ENCODE assay signal across 21 mouse cellular contexts in genomic region chr3:29890286-29890685, GRCm38 (mm10).
A peak's percentile ranks its signal among the peaks of the same experiment; 100 is the strongest.
DNase-seq lines count a peak whose midpoint lies in the region; ATAC-seq and TF ChIP-seq lines count a peak whose summit lies in the region.
"Had no signal": no experiment of that assay in that cellular context is flagged by ENCODE, and none has a peak within 500 bp of the region (broad histone marks: within the 10 kb centered on the region; RNA-seq: fewer than 3 reads in every experiment).

No protein-coding gene starts in this region.

- peak overlapping the region; percentile 95 for H3K27ac ChIP-seq in embryonic fibroblast, embryonic 13.5 days (ENCODE audit: insufficient read depth, low read length)
- no peak overlapping the region for H3K27ac ChIP-seq in hindbrain, embryonic 12.5 days
- H3K27ac ChIP-seq: embryonic facial prominence, embryonic 10.5 days; embryonic facial prominence, embryonic 12.5 days; forebrain, embryonic 10.5 days; forebrain, embryonic 12.5 days had no signal

- no peak overlapping the region for H3K4me2 ChIP-seq in hindbrain, embryonic 12.5 days (replicated peaks)
- H3K4me2 ChIP-seq: embryonic facial prominence, embryonic 12.5 days; forebrain, embryonic 12.5 days had no signal

- no peaks in the 10 kb centered on the region for H3K27me3 ChIP-seq in hindbrain, embryonic 12.5 days
- H3K27me3 ChIP-seq: embryonic facial prominence, embryonic 12.5 days; forebrain, embryonic 12.5 days had no signal

- WGBS in hindbrain, embryonic 12.5 days, result 76% methylated on average over 1 of the region's 1 CpGs

- H3K36me3 ChIP-seq in hindbrain, embryonic 12.5 days, result no peaks in the 10 kb centered on the region
- H3K36me3 ChIP-seq: embryonic facial prominence, embryonic 10.5 days; embryonic facial prominence, embryonic 12.5 days; forebrain, embryonic 10.5 days; forebrain, embryonic 12.5 days had no signal

- intact Hi-C loops in left cerebral cortex, postnatal 10 days (cut with DNase I), result no loop called here

- TF ChIP-seq POLR2A in embryonic fibroblast, embryonic 13.5 days (IDR thresholded peaks at IDR 0.05; ENCODE audit: low read depth, low read length), result no peak; the same call in 1 of the 2 replicates

- TF ChIP-seq CTCF in embryonic fibroblast, embryonic 13.5 days (IDR thresholded peaks at IDR 0.05; ENCODE audit: borderline replicate concordance, insufficient read depth, low read length), result no peak

- H3K4me3 ChIP-seq in embryonic fibroblast, embryonic 13.5 days (ENCODE audit: insufficient read depth, low read length), result no peak overlapping the region
- H3K4me3 ChIP-seq in hindbrain, embryonic 12.5 days, result no peak overlapping the region
- H3K4me3 ChIP-seq: embryonic facial prominence, embryonic 10.5 days; embryonic facial prominence, embryonic 12.5 days; erythroblast, embryonic 14.5 days; forebrain, embryonic 10.5 days; forebrain, embryonic 12.5 days had no signal

- no peaks in the 10 kb centered on the region for H3K9me3 ChIP-seq in hindbrain, embryonic 12.5 days (replicated peaks)
- H3K9me3 ChIP-seq: embryonic facial prominence, embryonic 10.5 days; embryonic facial prominence, embryonic 12.5 days; forebrain, embryonic 10.5 days; forebrain, embryonic 12.5 days had no signal

- H3K4me1 ChIP-seq in embryonic fibroblast, embryonic 13.5 days (ENCODE audit: control insufficient read depth, insufficient read depth, low read length), result peaks cover 14% of the 10 kb centered on the region
- H3K4me1 ChIP-seq in hindbrain, embryonic 12.5 days, result no peaks in the 10 kb centered on the region
- H3K4me1 ChIP-seq: embryonic facial prominence, embryonic 10.5 days; embryonic facial prominence, embryonic 12.5 days; forebrain, embryonic 10.5 days; forebrain, embryonic 12.5 days had no signal

- no peak for ATAC-seq in megakaryocyte-erythroid progenitor cell, adult 5-6 weeks (replicated peaks; ENCODE audit: low FRiP score, low TSS enrichment, poor library complexity, severe bottlenecking)
- no peak for ATAC-seq in hindbrain, embryonic 12.5 days (ENCODE audit: low FRiP score)
- ATAC-seq: forebrain, embryonic 14.5 days; forebrain, embryonic 16.5 days had no signal

- DNase-seq in 3134 (ENCODE audit: extremely low read depth, insufficient read length, low spot score) (peak; percentile 14), 416B (ENCODE audit: low read depth) (peak; percentile 3)
- no peak for DNase-seq in left cerebral cortex, postnatal 10 days (ENCODE audit: extremely low spot score in 1 of 2, low spot score in 2 of 2)
- DNase-seq: adrenal gland, adult 8-10 months; adrenal gland, postnatal 14 days; adrenal gland, postnatal 36 days; cerebellum, adult 11-12 months; cerebellum, adult 2 months; cerebellum, adult 9-10 months; cerebellum, postnatal 10 days; cerebellum, postnatal 25 days had no signal

- H3K9ac ChIP-seq in hindbrain, embryonic 12.5 days, result no peak overlapping the region
- H3K9ac ChIP-seq: embryonic facial prominence, embryonic 12.5 days; forebrain, embryonic 12.5 days had no signal

Comparison
In these comparisons a context has a peak if more than half of its experiments do, and no peak if none do; other contexts are left out.
1. DNase-seq: peak in 3134 (single experiment) and 416B (single experiment); none in left cerebral cortex, postnatal 10 days (0 of 2).